Mouse (Mus musculus): ENCODE results near the gene Cd180. TPM values are rescaled to one million over a fixed set of nuclear protein-coding genes. Genes with fewer than 3 reads are reported as not detected.

Cd180 gene
- total RNA-seq, 2 experiments from 2014 or later: 49.9 to 239 TPM

DNA sequence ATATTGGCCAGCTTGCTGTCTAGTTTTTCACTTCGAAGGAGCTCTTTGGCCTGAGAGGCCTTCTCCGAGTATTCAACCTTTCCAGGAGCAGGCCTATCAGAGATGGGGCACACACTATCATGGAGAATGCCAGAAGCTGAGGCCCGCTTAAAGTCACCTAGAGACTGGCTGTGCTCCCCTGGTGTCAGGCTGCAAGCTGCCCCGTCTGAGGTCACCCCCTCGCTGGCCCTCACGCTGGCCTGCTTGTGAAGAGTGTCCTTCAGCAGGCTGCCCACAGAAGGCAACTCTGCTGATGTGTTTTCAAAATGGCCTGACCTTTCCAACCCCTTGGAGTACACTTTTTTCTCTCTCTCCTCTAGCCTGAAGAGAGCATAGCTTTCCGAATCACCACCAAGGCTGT lies 44.5 kb downstream of the Cd180 start:
- no peak for ATAC-seq (ENCODE audit: poor library complexity, severe bottlenecking)

DNA sequence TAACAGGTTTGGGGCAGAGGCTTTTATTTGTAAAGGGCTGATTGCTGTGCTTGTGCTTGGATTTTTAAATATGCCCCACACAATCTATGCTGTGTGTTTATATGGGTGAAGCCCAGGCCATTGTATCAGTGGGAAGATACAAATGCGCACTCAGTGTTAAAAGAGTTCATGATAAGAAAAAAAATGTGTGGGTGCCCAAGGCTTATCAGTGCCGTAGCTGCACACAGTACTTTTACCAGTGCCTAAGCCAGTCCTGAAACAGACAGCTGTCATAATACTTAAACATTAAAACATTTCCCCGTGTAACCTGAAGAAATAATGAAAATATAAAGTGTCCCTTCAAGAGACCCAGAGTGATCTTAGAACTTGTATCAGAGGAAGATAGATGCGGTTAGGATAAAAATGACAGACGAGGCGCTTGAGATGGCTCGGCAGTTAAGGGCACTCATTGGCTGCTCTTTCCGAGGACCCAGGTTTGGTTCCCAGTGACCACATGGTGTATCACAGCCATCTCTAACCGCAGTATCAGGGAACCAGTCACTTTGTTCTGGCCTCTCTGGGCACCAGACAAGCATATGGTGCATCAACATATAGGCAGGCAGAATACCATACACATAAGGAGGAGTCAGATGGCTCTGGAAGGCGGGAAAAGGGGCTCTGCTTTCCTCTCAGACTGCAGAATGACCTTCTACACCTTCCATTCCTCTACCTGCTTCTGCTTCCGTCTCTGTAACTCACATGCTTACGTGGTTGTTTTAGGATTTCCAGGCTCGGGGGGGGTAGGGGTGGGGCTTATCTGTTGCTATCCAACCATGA lies 46.6 kb downstream of the Cd180 start:
- no peak for ATAC-seq (ENCODE audit: poor library complexity, severe bottlenecking)

DNA sequence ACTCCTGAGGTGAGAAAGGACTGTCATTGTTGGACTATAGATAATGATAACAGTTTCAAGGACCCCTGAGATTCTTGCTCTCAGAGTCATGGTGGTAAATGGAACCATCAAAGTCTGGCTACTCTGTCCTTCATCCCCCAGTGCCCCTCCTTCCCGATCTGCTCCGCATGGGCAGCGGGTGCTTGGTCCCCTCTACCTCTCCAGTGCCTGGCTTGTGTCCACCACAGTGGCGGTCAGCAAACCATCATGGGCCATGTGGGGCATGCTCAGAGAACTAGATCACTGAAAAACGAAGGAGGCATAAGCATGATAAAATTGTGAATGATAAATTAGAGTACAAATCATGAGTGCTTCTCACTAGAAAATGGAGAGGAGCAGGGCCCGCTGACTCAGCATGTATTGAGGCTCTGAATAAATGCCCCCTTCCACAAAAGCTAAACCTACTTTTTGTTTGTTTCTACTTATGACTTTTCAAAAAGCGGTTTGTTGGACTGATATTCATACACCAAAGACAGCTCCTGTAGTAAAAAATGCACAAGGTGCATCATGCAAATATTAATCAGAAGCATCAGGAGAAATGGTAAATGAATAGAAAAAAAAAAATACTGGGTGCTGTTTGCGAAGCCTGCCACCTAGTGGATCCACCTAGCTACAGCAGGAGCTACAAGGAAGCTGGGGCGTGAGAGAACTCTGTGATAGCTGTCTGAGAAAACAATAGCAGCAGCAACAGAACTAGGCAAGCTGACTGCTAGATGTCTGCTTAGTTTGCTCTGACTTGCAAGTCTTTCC lies 51.3 kb downstream of the Cd180 start:
- ATAC-seq (ENCODE audit: poor library complexity, severe bottlenecking): peak; percentile 77

DNA sequence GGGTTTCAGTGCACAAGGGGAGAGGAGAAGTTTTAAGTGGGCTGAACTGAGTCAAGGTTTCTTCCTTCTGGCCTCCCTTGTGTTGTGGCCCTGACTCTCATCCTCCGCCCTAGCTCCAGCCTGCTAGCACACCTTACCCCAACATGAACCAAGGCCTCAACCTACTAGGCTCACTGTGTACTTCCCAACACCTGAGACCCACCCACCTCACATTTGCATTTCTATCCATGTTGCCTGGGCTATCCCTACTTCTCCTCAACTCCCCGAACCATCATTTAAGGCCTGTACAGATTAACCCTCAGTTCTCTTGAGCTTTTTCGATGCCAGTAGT lies 51.9 kb downstream of the Cd180 start:
- peak; percentile 17; the same call in 1 of the 2 replicates for ATAC-seq (ENCODE audit: poor library complexity, severe bottlenecking)

DNA sequence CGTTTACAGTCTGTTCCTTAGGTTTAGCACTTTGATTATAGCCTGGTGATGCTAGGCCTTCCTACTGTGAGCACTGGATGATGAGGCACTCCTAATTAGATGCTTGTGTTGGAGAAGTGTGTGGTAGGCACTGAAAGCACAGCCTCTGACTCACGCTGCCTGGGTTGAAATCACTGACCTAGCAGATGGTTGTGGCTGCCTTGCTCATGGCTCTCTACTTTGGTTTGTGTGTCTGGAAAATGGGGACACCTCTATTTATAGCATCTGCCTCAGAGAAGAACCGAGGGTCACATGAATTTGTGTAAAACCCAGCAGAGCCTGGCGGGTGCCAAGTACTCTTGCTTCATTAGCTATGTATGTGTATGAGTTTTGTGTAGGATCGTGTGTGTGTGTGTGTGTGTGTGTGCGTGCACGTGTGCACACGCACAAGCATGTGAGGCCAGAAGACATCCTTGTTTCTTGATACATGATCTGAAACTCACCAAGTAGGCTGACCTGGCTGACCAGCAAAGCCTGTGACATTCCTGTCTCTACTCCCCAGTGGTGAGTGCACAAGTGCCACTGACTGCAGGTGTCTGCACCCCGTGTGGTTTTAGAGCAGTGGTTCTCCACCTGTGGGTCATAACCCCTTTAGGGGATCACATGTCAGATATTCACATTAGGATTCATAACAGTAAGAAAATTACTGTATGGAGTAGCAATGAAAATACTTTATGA lies 52.4 kb downstream of the Cd180 start:
- ATAC-seq (ENCODE audit: poor library complexity, severe bottlenecking): no peak

DNA sequence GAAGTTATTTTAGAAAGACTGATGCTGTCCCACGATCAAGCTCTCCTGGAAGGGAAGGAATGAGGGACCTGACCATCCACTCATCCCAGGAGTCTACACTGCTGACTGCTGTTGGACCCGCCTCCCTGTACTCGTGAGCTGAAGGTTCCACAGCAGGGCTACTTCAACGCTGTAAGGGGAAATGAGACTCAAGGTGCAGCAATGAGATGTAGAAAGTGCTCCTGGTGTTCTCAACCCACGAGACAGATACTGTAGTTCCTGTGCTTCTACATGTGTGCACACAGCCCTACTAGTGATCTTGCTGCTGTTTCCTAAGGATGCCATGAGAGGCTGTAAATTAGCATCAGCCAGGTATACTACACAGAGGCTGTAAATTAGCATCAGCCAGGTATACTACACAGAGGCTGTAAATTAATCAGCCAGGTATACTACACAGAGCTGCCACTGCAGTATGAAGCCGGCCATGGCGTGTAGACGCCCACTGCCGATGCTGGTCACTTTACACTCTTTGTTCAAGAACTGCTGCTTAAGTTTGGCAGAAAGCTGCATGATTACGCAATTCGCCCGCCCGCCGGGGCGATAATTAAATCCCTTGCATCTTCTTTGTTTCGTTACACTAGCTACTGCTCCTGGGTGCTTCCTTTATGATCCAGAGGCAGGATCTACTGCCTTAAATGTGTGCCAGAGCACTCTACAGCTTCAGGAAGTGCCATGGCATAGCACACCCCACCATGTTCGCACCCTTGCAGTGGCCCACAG lies 53.6 kb downstream of the Cd180 start:
- ATAC-seq (ENCODE audit: poor library complexity, severe bottlenecking): peak; percentile 61

DNA sequence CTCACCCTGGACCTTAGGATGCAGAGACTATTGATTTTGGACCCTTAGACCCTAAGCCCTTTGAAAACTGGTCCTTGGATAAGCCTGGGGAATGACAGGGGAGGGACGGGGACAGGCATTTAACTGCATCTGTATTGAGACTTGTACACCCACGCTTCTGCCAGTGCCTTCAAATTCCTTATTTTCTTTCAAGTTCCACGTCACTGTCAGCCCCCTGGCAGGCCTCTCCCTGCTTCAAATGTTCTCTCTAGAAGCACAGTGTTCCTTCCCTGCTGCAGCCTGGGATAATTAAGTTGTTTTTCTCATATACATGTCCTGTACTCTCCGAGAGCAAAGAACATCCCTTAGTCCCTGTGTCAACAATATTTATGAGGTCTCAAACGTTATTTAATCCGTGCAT lies 55.8 kb downstream of the Cd180 start:
- ATAC-seq (ENCODE audit: poor library complexity, severe bottlenecking): no peak

DNA sequence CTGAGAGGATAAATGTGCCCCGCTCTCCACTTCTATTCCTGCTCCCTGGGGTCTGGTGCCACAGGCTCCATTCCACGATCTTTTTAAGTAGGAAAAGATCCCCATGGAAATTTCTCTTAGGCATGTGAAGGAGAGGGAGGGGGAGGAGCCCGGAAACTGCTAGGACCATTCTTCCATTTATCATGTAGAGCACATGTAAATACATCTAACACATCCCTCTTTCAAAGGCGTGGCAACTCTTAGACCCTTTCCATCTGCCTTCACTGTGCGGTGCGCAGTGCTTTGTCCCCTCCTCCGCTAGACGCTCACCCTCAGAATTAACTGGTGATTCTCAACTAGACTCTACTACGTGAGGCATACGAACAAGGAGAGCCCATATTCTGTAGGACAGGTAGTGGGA lies 56.5 kb downstream of the Cd180 start:
- ATAC-seq (ENCODE audit: poor library complexity, severe bottlenecking): no peak

DNA sequence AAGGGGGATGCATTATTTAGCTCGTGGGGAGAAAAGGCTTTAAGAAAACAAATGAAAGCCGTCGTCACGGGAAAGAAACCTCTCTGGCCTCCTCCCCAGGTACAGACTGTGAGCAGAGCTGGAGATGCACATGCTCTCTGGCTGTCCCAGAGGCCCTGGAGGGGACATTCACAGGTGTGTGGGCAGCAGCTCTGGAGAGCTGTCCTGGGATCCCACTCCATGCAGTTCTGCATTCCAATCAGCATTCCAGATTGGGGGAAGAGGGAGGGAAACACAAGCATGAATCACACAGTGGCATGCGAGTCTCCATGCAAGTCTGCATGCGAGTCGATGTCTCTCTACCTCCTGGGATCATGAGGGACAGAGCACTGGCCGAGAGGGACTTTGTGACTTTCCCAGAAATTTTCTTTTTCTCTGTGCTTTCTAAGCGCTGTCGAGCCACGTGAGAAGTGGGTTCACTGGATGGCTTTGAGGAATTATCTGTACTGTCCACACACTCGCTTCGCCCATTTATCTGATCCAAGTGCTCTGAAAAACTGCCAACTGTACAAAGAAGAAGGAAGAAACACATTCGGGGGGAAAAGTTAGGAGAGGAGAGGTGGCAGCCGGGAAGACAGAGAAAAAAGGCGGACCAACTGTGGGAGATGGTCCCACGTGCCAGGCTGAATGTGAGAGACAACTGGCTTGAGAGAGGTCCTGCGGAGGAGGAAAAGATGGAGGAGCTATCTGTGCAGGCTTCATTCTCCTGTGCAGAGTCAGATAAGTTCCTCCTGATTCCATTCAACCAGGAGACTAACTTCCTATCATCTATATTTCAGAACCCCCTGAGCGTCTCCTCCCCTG lies 60.6 kb downstream of the Cd180 start:
- 0 out of 2 replicates have a peak, but pooled peaks have one; percentile 8 for ATAC-seq (ENCODE audit: poor library complexity, severe bottlenecking)

DNA sequence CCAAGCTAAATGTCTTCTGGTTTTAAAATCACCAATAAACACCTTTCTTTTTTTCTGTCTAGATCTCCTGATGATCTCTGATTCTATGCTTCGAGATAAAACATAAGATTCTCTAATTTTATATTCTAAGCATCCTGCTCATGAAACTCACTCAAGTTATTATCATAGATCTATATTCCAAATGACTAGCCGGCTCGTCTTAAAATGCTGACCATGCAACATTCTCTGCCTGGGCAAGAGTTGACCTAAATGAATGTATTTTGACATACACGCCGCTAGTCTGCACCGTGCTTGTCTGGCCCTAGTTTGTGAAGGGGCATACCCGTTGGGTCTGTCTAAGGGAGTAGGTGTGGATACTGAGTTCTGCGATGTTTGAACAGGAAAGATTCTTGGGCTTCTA lies 61.8 kb downstream of the Cd180 start:
- no peak for ATAC-seq (ENCODE audit: poor library complexity, severe bottlenecking)

DNA sequence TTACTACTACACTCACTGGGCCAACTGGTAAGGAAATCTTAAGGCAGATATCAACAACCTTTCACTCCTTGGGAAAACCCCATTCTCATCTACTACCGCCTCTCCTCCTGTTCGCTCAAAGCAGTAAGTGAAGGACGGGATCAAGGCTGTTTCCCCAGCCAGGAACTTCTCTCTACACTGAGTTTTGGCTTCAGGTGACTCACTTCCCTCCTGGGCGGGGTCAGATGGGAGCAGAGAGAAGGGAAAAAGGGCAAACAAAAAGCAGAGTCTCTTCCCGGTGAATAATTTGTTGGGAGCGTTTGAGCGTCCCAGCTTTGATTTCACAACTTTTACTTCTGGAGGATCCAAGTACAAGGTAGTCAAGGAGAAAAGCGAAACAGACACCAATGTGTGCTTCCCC lies 62.7 kb downstream of the Cd180 start:
- ATAC-seq (ENCODE audit: poor library complexity, severe bottlenecking): no peak

DNA sequence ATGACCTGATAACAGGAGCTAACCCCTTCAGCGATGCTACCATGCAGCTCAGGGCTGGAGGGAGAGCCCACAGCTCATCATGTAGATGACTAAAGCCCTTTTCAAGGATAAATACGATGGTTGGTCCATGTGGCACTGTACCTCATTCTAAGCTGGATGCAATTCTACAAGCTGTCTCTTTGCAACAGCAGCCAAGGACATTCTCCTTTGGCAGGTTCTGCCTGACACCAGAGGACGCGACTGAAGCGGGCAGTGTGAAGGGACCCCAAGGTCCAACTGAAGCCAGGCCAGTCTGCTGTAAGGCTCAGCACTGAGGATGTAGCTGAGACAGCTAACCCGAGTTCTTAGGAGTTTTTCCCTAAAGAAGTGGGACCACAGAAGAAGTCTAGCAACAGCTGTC lies 64.7 kb downstream of the Cd180 start:
- ATAC-seq (ENCODE audit: poor library complexity, severe bottlenecking): no peak

DNA sequence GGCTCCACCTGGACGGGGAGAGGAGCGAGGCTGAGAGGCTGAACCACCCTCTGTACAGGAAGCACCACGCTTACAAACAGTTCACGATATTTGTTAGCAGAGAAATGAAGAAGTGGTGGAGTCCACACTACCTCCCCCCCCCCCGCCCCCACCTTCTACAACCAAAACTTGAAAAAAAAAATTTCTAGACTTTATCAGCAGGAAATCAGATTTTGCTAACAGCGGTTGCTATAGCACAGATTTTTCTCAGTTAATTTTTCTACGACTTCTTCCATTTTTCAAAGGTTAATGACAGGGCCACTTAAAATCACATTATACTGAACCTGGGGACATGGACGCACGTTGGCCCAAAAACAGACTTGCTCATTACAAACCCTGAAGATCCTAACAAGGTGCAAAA lies 68.1 kb downstream of the Cd180 start:
- no peak for ATAC-seq (ENCODE audit: poor library complexity, severe bottlenecking)

DNA sequence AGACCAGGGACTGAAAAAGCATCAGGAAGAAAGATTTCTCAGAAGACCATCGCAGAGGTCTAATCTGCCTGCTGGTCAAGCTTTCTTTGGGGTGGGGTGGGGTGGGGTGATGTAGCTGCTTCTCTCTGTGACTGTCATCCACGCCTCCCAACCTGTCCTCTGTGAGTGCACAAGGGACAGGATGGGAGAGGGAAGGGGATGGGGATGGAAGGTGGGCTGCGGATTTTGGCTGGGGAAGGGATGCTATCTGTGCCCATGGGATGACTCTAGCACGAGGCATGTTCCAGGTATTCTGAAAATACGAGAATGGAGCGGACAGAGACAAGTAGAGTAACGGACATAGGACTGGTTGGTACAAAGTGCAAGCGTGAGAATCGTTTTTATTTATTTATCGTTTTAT lies 68.8 kb downstream of the Cd180 start:
- no peak for ATAC-seq (ENCODE audit: poor library complexity, severe bottlenecking)

DNA sequence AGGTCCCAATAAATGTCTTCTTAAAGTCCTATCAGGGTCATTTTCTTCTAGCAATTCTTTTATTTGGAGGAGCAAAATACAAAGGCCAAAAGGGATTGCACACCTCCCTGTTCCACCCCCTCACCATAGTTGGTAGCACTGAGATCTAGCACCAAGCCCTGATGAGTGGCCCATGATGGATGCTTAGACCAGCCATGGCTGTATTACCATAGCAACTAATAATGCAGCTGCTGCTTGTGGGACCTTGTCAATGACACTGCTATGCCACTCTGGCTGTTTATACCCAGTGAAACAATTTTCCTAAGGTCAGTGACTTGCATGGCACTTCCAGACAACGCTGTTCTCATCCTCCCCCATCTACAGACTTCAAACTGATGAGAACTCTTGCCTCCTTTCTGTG lies 70.9 kb downstream of the Cd180 start:
- ATAC-seq (ENCODE audit: poor library complexity, severe bottlenecking): no peak

DNA sequence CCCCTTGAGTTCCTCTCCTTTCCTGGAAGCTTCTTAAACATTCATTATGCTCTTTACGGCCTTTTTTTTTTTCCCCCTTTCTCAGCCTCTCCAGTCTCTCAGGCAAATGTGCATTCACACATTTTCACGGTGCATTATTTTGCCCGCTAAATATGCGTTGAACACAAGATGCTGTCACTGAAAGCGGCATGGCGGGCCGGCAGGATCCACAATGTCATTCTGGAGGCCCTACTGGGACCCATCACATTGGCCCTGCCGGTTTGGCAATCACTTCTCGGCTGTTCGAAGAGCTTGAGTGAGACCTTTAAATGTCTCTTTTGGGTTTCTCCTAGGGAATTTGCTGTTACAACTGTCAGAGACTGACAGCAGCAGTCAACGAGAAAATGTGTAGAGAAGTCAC lies 71.9 kb downstream of the Cd180 start:
- ATAC-seq (ENCODE audit: poor library complexity, severe bottlenecking): no peak

DNA sequence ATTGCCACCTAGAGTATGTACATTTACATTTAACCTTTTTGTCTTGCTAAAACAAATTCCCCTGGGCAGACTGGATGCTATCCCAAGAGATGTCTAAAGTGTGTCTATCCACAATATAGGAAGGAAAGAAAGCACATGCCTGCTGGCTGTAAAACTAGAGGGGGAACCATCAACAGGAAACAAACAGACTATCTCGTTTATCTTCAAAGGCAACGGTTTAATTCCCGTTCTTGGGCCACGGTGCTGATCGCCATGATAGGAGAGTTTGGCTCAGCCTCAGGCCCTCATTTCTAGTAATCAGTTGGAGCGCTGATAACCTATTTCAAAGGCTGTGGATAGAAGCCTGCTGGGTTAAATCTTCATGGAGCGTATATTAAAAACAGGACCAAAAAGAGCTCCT lies 73.8 kb downstream of the Cd180 start:
- ATAC-seq (ENCODE audit: poor library complexity, severe bottlenecking): no peak

DNA sequence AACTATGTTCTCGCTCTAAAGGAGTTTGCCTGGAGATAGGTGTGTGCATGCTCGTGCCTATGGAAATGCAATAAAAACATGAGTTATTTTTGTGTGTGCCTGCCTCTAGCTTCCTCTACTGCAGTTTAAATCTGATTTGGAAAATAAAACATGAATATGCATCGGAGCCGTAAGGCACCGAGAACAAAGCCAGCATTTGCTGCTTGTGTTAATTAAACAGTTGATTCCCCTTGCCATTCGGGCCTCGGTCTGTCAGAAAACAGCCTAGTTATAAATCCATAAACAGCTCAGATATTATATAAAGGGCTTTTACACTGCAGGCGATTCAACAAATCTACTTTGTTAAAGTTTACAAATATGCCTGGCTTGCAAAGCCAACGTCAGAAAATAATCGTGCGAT lies 75.2 kb downstream of the Cd180 start:
- ATAC-seq (ENCODE audit: poor library complexity, severe bottlenecking): no peak

DNA sequence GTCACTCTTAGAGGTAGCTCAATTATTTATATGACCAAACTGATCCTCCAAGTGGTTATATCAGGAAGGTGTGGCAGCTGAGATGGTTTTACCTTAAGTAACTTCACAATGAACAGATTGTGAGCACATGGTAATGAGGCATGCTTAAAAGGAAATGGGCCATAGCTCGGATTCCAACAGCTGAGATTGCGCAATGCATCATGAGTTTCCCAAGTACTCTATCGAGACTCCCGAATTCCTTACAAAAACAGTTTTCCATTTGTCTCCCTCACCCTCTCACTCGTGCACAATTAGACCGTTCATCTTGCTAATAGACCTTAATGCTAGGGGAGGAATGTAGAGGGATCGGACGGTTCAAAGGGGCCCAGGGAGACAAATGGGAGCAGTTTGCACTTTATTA lies 76.8 kb downstream of the Cd180 start:
- no peak for ATAC-seq (ENCODE audit: poor library complexity, severe bottlenecking)

DNA sequence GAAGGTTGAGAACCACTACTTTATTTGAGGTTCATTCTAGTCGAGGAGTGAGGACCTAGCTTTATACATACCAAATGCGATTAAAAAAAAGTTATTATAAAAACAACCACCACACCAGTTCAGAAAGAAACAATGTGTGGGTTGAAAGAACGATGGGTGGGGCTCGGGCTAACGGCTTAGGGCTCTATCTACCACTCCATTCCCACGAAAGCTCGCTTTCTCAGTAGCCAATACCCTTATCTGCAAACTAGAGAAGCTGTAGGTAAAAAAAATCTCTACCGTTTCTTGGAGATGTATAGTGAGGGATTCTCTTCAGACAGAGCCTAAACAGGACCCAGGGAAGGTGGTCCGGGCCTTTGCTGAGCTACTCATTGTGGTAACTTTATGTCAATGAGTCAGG lies 79.8 kb downstream of the Cd180 start:
- ATAC-seq (ENCODE audit: poor library complexity, severe bottlenecking): no peak

Measured in megakaryocyte, adult 5-6 weeks (primary cell).